Mouse (Mus musculus): ENCODE results near the gene Dnm3. TPM values are rescaled to one million over a fixed set of nuclear protein-coding genes. Genes with fewer than 3 reads are reported as not detected.

Gene Dnm3
- total RNA-seq, 2 experiments from 2014 or later: 5.0 to 6.3 TPM

GRCm38 (mm10) chr1:162281981-162282381 is 195.9 kb downstream of the Dnm3 start:
- intact Hi-C loops (cut with DNase I; ENCODE audit: low total_unique reads): no loop called here
- no peak for DNase-seq

- intact Hi-C loops (cut with DNase I; ENCODE audit: low total_unique reads): no loop called here
- DNase-seq: no peak
Observed at GRCm38 (mm10) chr1:162280052-162280451, 197.8 kb downstream of the Dnm3 start.

- peak; percentile 18 for DNase-seq
- intact Hi-C loops (cut with DNase I; ENCODE audit: low total_unique reads): no loop called here
Observed at GRCm38 (mm10) chr1:162276011-162276410, 201.8 kb downstream of the Dnm3 start.

- no peak for DNase-seq
- intact Hi-C loops (cut with DNase I; ENCODE audit: low total_unique reads): no loop called here
Observed at GRCm38 (mm10) chr1:162274674-162275248, 203.1 kb downstream of the Dnm3 start.

- intact Hi-C loops (cut with DNase I; ENCODE audit: low total_unique reads): no loop called here
- no peak for DNase-seq
Observed at GRCm38 (mm10) chr1:162256912-162257607, 220.8 kb downstream of the Dnm3 start.

GRCm38 (mm10) chr1:162254944-162255343 is 222.9 kb downstream of the Dnm3 start:
- DNase-seq: no peak
- intact Hi-C loops (cut with DNase I; ENCODE audit: low total_unique reads): no loop called here

GRCm38 (mm10) chr1:162253971-162254641 is 223.7 kb downstream of the Dnm3 start:
- intact Hi-C loops (cut with DNase I; ENCODE audit: low total_unique reads): no loop called here
- no peak for DNase-seq

GRCm38 (mm10) chr1:162252869-162253268 is 225.0 kb downstream of the Dnm3 start:
- intact Hi-C loops (cut with DNase I; ENCODE audit: low total_unique reads): no loop called here
- no peak for DNase-seq

- no peak for DNase-seq
- intact Hi-C loops (cut with DNase I; ENCODE audit: low total_unique reads): no loop called here
Observed at GRCm38 (mm10) chr1:162247216-162247615, 230.6 kb downstream of the Dnm3 start.

GRCm38 (mm10) chr1:162243651-162243990 is 234.2 kb downstream of the Dnm3 start:
- intact Hi-C loops (cut with DNase I; ENCODE audit: low total_unique reads): no loop called here
- DNase-seq: no peak

GRCm38 (mm10) chr1:162242980-162243650 is 234.7 kb downstream of the Dnm3 start:
- no peak for DNase-seq
- intact Hi-C loops (cut with DNase I; ENCODE audit: low total_unique reads): no loop called here

GRCm38 (mm10) chr1:162240720-162241119 is 237.1 kb downstream of the Dnm3 start:
- no peak for DNase-seq
- intact Hi-C loops (cut with DNase I; ENCODE audit: low total_unique reads): no loop called here

GRCm38 (mm10) chr1:162238646-162239045 is 239.2 kb downstream of the Dnm3 start:
- intact Hi-C loops (cut with DNase I; ENCODE audit: low total_unique reads): no loop called here
- DNase-seq: no peak

GRCm38 (mm10) chr1:162236624-162237159 is 241.1 kb downstream of the Dnm3 start:
- intact Hi-C loops (cut with DNase I; ENCODE audit: low total_unique reads): no loop called here

GRCm38 (mm10) chr1:162225621-162226147 is 252.2 kb downstream of the Dnm3 start:
- DNase-seq: no peak
- intact Hi-C loops (cut with DNase I; ENCODE audit: low total_unique reads): no loop called here

More at GRCm38 (mm10) chr1:162236624-162237159, 241.1 kb downstream of the Dnm3 start:
- no peak for DNase-seq

- no peak for DNase-seq
- intact Hi-C loops (cut with DNase I; ENCODE audit: low total_unique reads): no loop called here
Observed at GRCm38 (mm10) chr1:162224817-162225605, 252.8 kb downstream of the Dnm3 start.

- intact Hi-C loops (cut with DNase I; ENCODE audit: low total_unique reads): no loop called here
- DNase-seq: no peak
Observed at GRCm38 (mm10) chr1:162224061-162224460, 253.8 kb downstream of the Dnm3 start.

GRCm38 (mm10) chr1:162223258-162223940 is 254.4 kb downstream of the Dnm3 start:
- intact Hi-C loops (cut with DNase I; ENCODE audit: low total_unique reads): no loop called here
- no peak for DNase-seq

GRCm38 (mm10) chr1:162222353-162222752 is 255.5 kb downstream of the Dnm3 start:
- DNase-seq: no peak
- intact Hi-C loops (cut with DNase I; ENCODE audit: low total_unique reads): no loop called here
